14 mouse cellular contexts compared by ENCODE assay signal in genomic region chr14:25630647-25631409, GRCm38 (mm10).
DNase-seq lines count a peak whose midpoint lies in the region; ATAC-seq and TF ChIP-seq lines count a peak whose summit lies in the region.
"Had no signal": no experiment of that assay in that cellular context is flagged by ENCODE, and none has a peak within 500 bp of the region (broad histone marks: within the 10 kb centered on the region; RNA-seq: fewer than 3 reads in every experiment).

No protein-coding gene starts in this region.

- no peak for TF ChIP-seq POLR2A in ES-Bruce4 (IDR thresholded peaks at IDR 0.05; ENCODE audit: insufficient read depth, low read length)

- H3K9ac ChIP-seq in forebrain, embryonic 12.5 days, result no peak overlapping the region
- H3K9ac ChIP-seq in forebrain, postnatal 0 days, result no peak overlapping the region
- no peak overlapping the region for H3K9ac ChIP-seq in heart, postnatal 0 days (replicated peaks; ENCODE audit: low read depth, low read length)
- no peak overlapping the region for H3K9ac ChIP-seq in ES-Bruce4 (ENCODE audit: low read depth, poor library complexity, severe bottlenecking)
- no peak overlapping the region for H3K9ac ChIP-seq in limb, embryonic 15.5 days

- WGBS in forebrain, embryonic 12.5 days, result 94% methylated on average over 7 of the region's 7 CpGs
- WGBS in forebrain, postnatal 0 days, result 92% methylated on average over 7 of the region's 7 CpGs
- WGBS in heart, postnatal 0 days, result 70% methylated on average over 7 of the region's 7 CpGs
- 75% methylated on average over 7 of the region's 7 CpGs for WGBS in limb, embryonic 15.5 days

- peaks cover 50% of the 10 kb centered on the region for H3K36me3 ChIP-seq in forebrain, embryonic 12.5 days (replicated peaks)
- peaks cover 5% of the 10 kb centered on the region; the same call in 1 of the 2 replicates for H3K36me3 ChIP-seq in forebrain, postnatal 0 days (ENCODE audit: insufficient read depth)
- 0 out of 2 replicates have a peak, but pooled peaks cover 3% of the 10 kb centered on the region for H3K36me3 ChIP-seq in heart, postnatal 0 days (replicated peaks; ENCODE audit: control insufficient read depth, insufficient read depth, low read length)
- no peaks in the 10 kb centered on the region for H3K36me3 ChIP-seq in ES-Bruce4 (ENCODE audit: control insufficient read depth, insufficient read depth, low read length, poor library complexity, severe bottlenecking)
- peaks cover 18% of the 10 kb centered on the region; the same call in 1 of the 2 replicates for H3K36me3 ChIP-seq in limb, embryonic 15.5 days

- TF ChIP-seq EP300 in heart, postnatal 0 days (IDR thresholded peaks at IDR 0.05; ENCODE audit: low read depth), result no peak
- 0 out of 2 replicates have a peak, but pooled peaks have one; percentile 60 for TF ChIP-seq EP300 in ES-Bruce4 (IDR thresholded peaks at IDR 0.05; ENCODE audit: insufficient read depth, low read depth, low read length)

- H3K9me3 ChIP-seq in forebrain, embryonic 12.5 days, result no peaks in the 10 kb centered on the region
- no peaks in the 10 kb centered on the region for H3K9me3 ChIP-seq in forebrain, postnatal 0 days (ENCODE audit: low read length)
- H3K9me3 ChIP-seq in heart, postnatal 0 days (replicated peaks; ENCODE audit: control insufficient read depth, low read length), result no peaks in the 10 kb centered on the region
- no peaks in the 10 kb centered on the region for H3K9me3 ChIP-seq in ES-Bruce4 (replicated peaks; ENCODE audit: control insufficient read depth, insufficient read depth, low read length, poor library complexity, severe bottlenecking)
- no peaks in the 10 kb centered on the region for H3K9me3 ChIP-seq in limb, embryonic 15.5 days

- no peak for DNase-seq in forebrain, postnatal 0 days
- DNase-seq in heart, postnatal 0 days (ENCODE audit: low spot score), result no peak
- no peak for DNase-seq in heart, adult 18-20 months
- no peak for DNase-seq in adrenal gland, adult (ENCODE audit: inconsistent age in 2 of 2, low spot score in 1 of 2)
- DNase-seq in right cerebral cortex, postnatal 10 days (ENCODE audit: low spot score in 2 of 2), result no peak
- DNase-seq: adrenal gland, postnatal 36 days; gastrocnemius, postnatal 36 days; kidney, adult 9 months; thymus, adult 2 months had no signal

- H3K4me3 ChIP-seq in forebrain, embryonic 12.5 days (replicated peaks), result no peak overlapping the region
- H3K4me3 ChIP-seq in forebrain, postnatal 0 days (ENCODE audit: low read depth, low read length), result no peak overlapping the region
- H3K4me3 ChIP-seq in heart, postnatal 0 days (ENCODE audit: low read depth, low read length), result no peak overlapping the region
- H3K4me3 ChIP-seq in ES-Bruce4 (ENCODE audit: low read depth, low read length), result no peak overlapping the region
- no peak overlapping the region for H3K4me3 ChIP-seq in limb, embryonic 15.5 days

- TF ChIP-seq CTCF in forebrain, postnatal 0 days (IDR thresholded peaks at IDR 0.05; ENCODE audit: low read depth), result no peak
- no peak for TF ChIP-seq CTCF in heart, postnatal 0 days (IDR thresholded peaks at IDR 0.05; ENCODE audit: low read depth)
- TF ChIP-seq CTCF in ES-Bruce4 (IDR thresholded peaks at IDR 0.05; ENCODE audit: low read depth, low read length), result no peak

- H3K27me3 ChIP-seq in forebrain, embryonic 12.5 days, result no peaks in the 10 kb centered on the region
- no peaks in the 10 kb centered on the region for H3K27me3 ChIP-seq in forebrain, postnatal 0 days (ENCODE audit: insufficient read depth, low read length)
- H3K27me3 ChIP-seq in heart, postnatal 0 days (ENCODE audit: control insufficient read depth, insufficient read depth, low read length), result no peaks in the 10 kb centered on the region
- no peaks in the 10 kb centered on the region for H3K27me3 ChIP-seq in ES-Bruce4 (ENCODE audit: control insufficient read depth, insufficient read depth, low read length, poor library complexity, severe bottlenecking)
- H3K27me3 ChIP-seq in limb, embryonic 15.5 days, result no peaks in the 10 kb centered on the region
- H3K27me3 ChIP-seq: Patski had no signal

- 0 out of 2 replicates have a peak overlapping the region, but pooled peaks have one; percentile 8 for H3K27ac ChIP-seq in forebrain, embryonic 12.5 days
- no peak overlapping the region for H3K27ac ChIP-seq in forebrain, postnatal 0 days (ENCODE audit: low read depth, low read length)
- H3K27ac ChIP-seq in heart, postnatal 0 days (ENCODE audit: low read depth), result peak overlapping the region; percentile 87
- H3K27ac ChIP-seq in ES-Bruce4 (ENCODE audit: insufficient read depth, low read length), result no peak overlapping the region
- H3K27ac ChIP-seq in limb, embryonic 15.5 days, result peak overlapping the region; percentile 54

- H3K4me2 ChIP-seq in forebrain, embryonic 12.5 days, result no peak overlapping the region
- H3K4me2 ChIP-seq in forebrain, postnatal 0 days (ENCODE audit: low read depth), result no peak overlapping the region
- H3K4me2 ChIP-seq in heart, postnatal 0 days (ENCODE audit: low read depth, low read length), result no peak overlapping the region
- H3K4me2 ChIP-seq in limb, embryonic 15.5 days, result no peak overlapping the region

- H3K4me1 ChIP-seq in forebrain, embryonic 12.5 days, result peaks cover 54% of the 10 kb centered on the region
- H3K4me1 ChIP-seq in forebrain, postnatal 0 days (ENCODE audit: insufficient read depth), result peaks cover 16% of the 10 kb centered on the region
- H3K4me1 ChIP-seq in heart, postnatal 0 days (ENCODE audit: control insufficient read depth, insufficient read depth), result peaks cover 84% of the 10 kb centered on the region
- H3K4me1 ChIP-seq in ES-Bruce4 (ENCODE audit: control insufficient read depth, insufficient read depth, low read length), result peaks cover 8% of the 10 kb centered on the region
- peaks cover 74% of the 10 kb centered on the region for H3K4me1 ChIP-seq in limb, embryonic 15.5 days

- ATAC-seq in forebrain, embryonic 12.5 days (ENCODE audit: low FRiP score), result no peak
- no peak for ATAC-seq in forebrain, postnatal 0 days
- ATAC-seq in heart, postnatal 0 days (ENCODE audit: insufficient read depth, low read depth), result no peak
- no peak for ATAC-seq in limb, embryonic 15.5 days (ENCODE audit: insufficient number of reproducible peaks, low FRiP score, low TSS enrichment, low read depth)
- ATAC-seq: lung, postnatal 0 days; Patski had no signal

Comparison
In these comparisons a context has a peak if more than half of its experiments do, and no peak if none do; other contexts are left out.
1. H3K27ac ChIP-seq: peak in forebrain, embryonic 12.5 days (single experiment), heart, postnatal 0 days (single experiment) and limb, embryonic 15.5 days (single experiment); none in forebrain, postnatal 0 days (single experiment) and ES-Bruce4 (single experiment).